10 mouse cellular contexts compared by ENCODE assay signal in the genomic region with DNA sequence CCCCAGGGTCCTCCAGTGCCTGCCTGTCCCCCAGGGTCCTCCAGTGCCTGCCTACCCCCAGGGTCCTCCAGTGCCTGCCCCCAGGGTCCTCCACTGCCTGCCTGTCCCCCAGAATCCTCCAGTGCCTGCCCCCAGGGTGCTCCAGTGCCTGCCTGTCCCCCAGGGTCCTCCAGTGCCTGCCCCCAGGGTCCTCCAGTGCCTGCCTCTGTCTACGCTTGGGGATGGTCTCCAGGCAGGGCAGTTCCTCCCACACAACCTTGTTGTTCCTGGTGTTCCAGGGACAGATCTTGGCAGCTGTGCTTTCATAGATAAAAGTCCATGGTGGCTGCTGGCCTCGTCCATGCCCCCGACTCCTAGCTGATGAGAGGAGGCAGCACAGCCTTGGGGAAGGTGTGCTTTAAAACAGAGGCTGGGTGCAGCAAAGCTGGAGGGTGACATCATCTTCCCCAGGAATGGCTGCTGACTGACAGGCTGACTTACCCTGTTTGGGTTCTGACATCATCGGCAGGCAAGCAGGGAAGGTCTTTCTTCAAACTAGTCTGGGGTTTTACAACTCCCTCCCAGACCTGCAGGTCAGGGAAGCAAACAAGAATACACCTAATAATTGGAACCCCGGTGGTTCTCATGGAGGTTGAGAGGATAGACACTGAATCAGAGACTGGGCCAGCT. TPM values are rescaled to one million over a fixed set of nuclear protein-coding genes. Genes with fewer than 3 reads are reported as not detected.
A peak's percentile ranks its signal among the peaks of the same experiment; 100 is the strongest.
DNase-seq lines count a peak whose midpoint lies in the region; ATAC-seq and TF ChIP-seq lines count a peak whose summit lies in the region.
"Had no signal": no experiment of that assay in that cellular context is flagged by ENCODE, and none has a peak within 500 bp of the region (broad histone marks: within the 10 kb centered on the region; RNA-seq: fewer than 3 reads in every experiment).

No protein-coding gene starts in this region.

- H3K4me2 ChIP-seq in forebrain, embryonic 16.5 days (ENCODE audit: low read length), result no peak overlapping the region
- H3K4me2 ChIP-seq in midbrain, embryonic 12.5 days (replicated peaks), result no peak overlapping the region
- H3K4me2 ChIP-seq: intestine, embryonic 15.5 days had no signal

- peak overlapping the region; percentile 54 for H3K27ac ChIP-seq in gastrocnemius, adult 2 months
- peak overlapping the region; percentile 81 for H3K27ac ChIP-seq in forebrain, embryonic 16.5 days (ENCODE audit: low read length)
- peak overlapping the region; percentile 80 for H3K27ac ChIP-seq in midbrain, embryonic 12.5 days (replicated peaks)
- H3K27ac ChIP-seq: intestine, embryonic 15.5 days had no signal

- no peaks in the 10 kb centered on the region for H3K9me3 ChIP-seq in forebrain, embryonic 16.5 days (ENCODE audit: control insufficient read depth, low read length)
- H3K9me3 ChIP-seq in midbrain, embryonic 12.5 days, result no peaks in the 10 kb centered on the region
- H3K9me3 ChIP-seq: intestine, embryonic 15.5 days had no signal

- DNase-seq in gastrocnemius, adult 2 months, result no peak
- DNase-seq in gastrocnemius, postnatal 4 days (ENCODE audit: low spot score in 2 of 2), result no peak
- DNase-seq in MN1 (ENCODE audit: low spot score), result peak; percentile 86
- DNase-seq in lung, adult 18-20 months, result no peak
- no peak for DNase-seq in gastrocnemius, postnatal 10 days
- DNase-seq: liver had no signal

- no peak for TF ChIP-seq CTCF in gastrocnemius, adult 2 months (IDR thresholded peaks at IDR 0.05)

- H3K27me3 ChIP-seq in forebrain, embryonic 16.5 days (replicated peaks; ENCODE audit: control insufficient read depth, insufficient read depth, low read length), result no peaks in the 10 kb centered on the region
- peaks cover 22% of the 10 kb centered on the region; the same call in 1 of the 2 replicates for H3K27me3 ChIP-seq in midbrain, embryonic 12.5 days

- intact Hi-C loops in gastrocnemius, adult 2 months (cut with DNase I), result no loop called here

- H3K4me1 ChIP-seq in forebrain, embryonic 16.5 days (replicated peaks; ENCODE audit: control insufficient read depth, insufficient read depth, low read length), result peaks cover 63% of the 10 kb centered on the region
- H3K4me1 ChIP-seq in midbrain, embryonic 12.5 days, result peaks cover 61% of the 10 kb centered on the region

- H3K4me3 ChIP-seq in gastrocnemius, adult 2 months, result no peak overlapping the region
- no peak overlapping the region for H3K4me3 ChIP-seq in forebrain, embryonic 16.5 days (replicated peaks; ENCODE audit: low read length)
- no peak overlapping the region for H3K4me3 ChIP-seq in midbrain, embryonic 12.5 days
- H3K4me3 ChIP-seq: intestine, embryonic 15.5 days had no signal

- 12% methylated on average over 5 of the region's 5 CpGs for WGBS in forebrain, embryonic 16.5 days
- WGBS in midbrain, embryonic 12.5 days, result 69% methylated on average over 5 of the region's 5 CpGs

- ATAC-seq in forebrain, embryonic 16.5 days, result no peak
- no peak for ATAC-seq in midbrain, embryonic 12.5 days (ENCODE audit: low FRiP score, low read depth)
- no peak for ATAC-seq in erythroblast, adult 5-6 weeks (replicated peaks; ENCODE audit: low FRiP score, poor library complexity, severe bottlenecking)
- ATAC-seq: intestine, embryonic 15.5 days had no signal

- no peaks in the 10 kb centered on the region for H3K36me3 ChIP-seq in forebrain, embryonic 16.5 days (ENCODE audit: control insufficient read depth, insufficient read depth)
- no peaks in the 10 kb centered on the region for H3K36me3 ChIP-seq in midbrain, embryonic 12.5 days
- H3K36me3 ChIP-seq: intestine, embryonic 15.5 days had no signal

- peak overlapping the region; percentile 28; the same call in 1 of the 2 replicates for H3K9ac ChIP-seq in forebrain, embryonic 16.5 days (replicated peaks; ENCODE audit: low read depth, low read length)
- H3K9ac ChIP-seq in midbrain, embryonic 12.5 days (replicated peaks), result peak overlapping the region; percentile 16; the same call in 1 of the 2 replicates
- H3K9ac ChIP-seq: intestine, embryonic 15.5 days had no signal

RNA-seq across cellular contexts. Expression of a gene that starts 9.8 kb away (rescaled TPM):
- total RNA-seq in gastrocnemius, adult 2 months (2021), result 1 to 10 TPM in 1 of 2 experiments, under 1 TPM in 1; 0.92 to 1.1 TPM
- 10 to 100 TPM; 26.9 to 33.7 TPM for total RNA-seq in gastrocnemius, postnatal 4 days (2021)
- polyA plus RNA-seq in forebrain, embryonic 16.5 days (2015; fragmentation: Nextera tagmentation; extraction: Ambion mirVana), result 26.1 and 26.8 TPM in 2 replicates
- polyA plus RNA-seq in midbrain, embryonic 12.5 days (2016; fragmentation: Nextera tagmentation; extraction: Ambion mirVana), result 3.2 and 4.7 TPM in 2 replicates
- not detected in 2 replicates for total RNA-seq in erythroblast, adult 5-6 weeks (2015; ENCODE audit: low replicate concordance)
- 0.17 TPM in 1 of 2 replicates, not detected in the other for total RNA-seq in erythroblast, adult 5-6 weeks (2017; ENCODE audit: low replicate concordance)
- 10 to 100 TPM; 15.2 to 20.2 TPM for total RNA-seq in gastrocnemius, postnatal 10 days (2021)

RNA-seq across cellular contexts. Expression of a gene that starts 18.2 kb away (rescaled TPM):
- 10 to 100 TPM in 1 of 2 experiments, 1 to 10 TPM in 1; 9.7 to 14.9 TPM for total RNA-seq in gastrocnemius, adult 2 months (2021)
- 10 to 100 TPM; 16.1 to 18.8 TPM for total RNA-seq in gastrocnemius, postnatal 4 days (2021)
- polyA plus RNA-seq in forebrain, embryonic 16.5 days (2015; fragmentation: Nextera tagmentation; extraction: Ambion mirVana), result 18.3 and 19.4 TPM in 2 replicates
- polyA plus RNA-seq in midbrain, embryonic 12.5 days (2016; fragmentation: Nextera tagmentation; extraction: Ambion mirVana), result 20.5 and 21.5 TPM in 2 replicates
- total RNA-seq in erythroblast, adult 5-6 weeks (2015; ENCODE audit: low replicate concordance), result 2.7 and 7.1 TPM in 2 replicates
- total RNA-seq in erythroblast, adult 5-6 weeks (2017; ENCODE audit: low replicate concordance), result 1.5 and 1.8 TPM in 2 replicates
- 10 to 100 TPM; 11.5 to 14.5 TPM for total RNA-seq in gastrocnemius, postnatal 10 days (2021)

Comparison
In these comparisons a context has a peak if more than half of its experiments do, and no peak if none do; other contexts are left out.
1. RNA of a gene that starts 9.8 kb away (total RNA-seq): 26.9 to 33.7 TPM in gastrocnemius, postnatal 4 days and 15.2 to 20.2 TPM in gastrocnemius, postnatal 10 days; 0.92 to 1.1 TPM in gastrocnemius, adult 2 months and 0.17 TPM in erythroblast, adult 5-6 weeks; every median in the first group is over 4 times any median in the second.
2. Peak in every context shown above with its lines, with median percentiles within 50 percentile points of each other: H3K27ac ChIP-seq.